Mouse (Mus musculus) left cerebral cortex, adult 8-10 months (tissue): ENCODE data around the gene Gpn3. TPM values are rescaled to one million over a fixed set of nuclear protein-coding genes. Genes with fewer than 3 reads are reported as not detected.
A peak's percentile ranks its signal among the peaks of the same experiment; 100 is the strongest.

Experiments used
- DNase-seq, 2 experiments: peaks; one replicate each; pipeline ENCODE4 v3.0.0; 2022; ENCODE audit warnings: low spot score in 2 of 2
- total RNA-seq, 4 experiments: library from RNA; stranded (reverse); gene quantifications; 2 replicates each; pipeline ENCODE4 v1.2.4; 2022

The Gpn3 gene
- 10 to 100 TPM; 21.8 to 24.8 (median 22.7) TPM for total RNA-seq

GRCm38 (mm10) chr5:122371591-122372191 lies at the start of gene Gpn3:
Gene Gpn3, plus strand, starts transcription at chr5:122371876.
- DNase-seq, result no peak

GRCm38 (mm10) chr5:122323523-122323922 lies 48.2 kb upstream of the Gpn3 start:
- DNase-seq, result no peak

- peak; percentile 58 to 93 for DNase-seq
Observed at GRCm38 (mm10) chr5:122324608-122325431, 46.9 kb upstream of the Gpn3 start.

GRCm38 (mm10) chr5:122325477-122325876 lies 46.2 kb upstream of the Gpn3 start:
- DNase-seq, result no peak

DNA sequence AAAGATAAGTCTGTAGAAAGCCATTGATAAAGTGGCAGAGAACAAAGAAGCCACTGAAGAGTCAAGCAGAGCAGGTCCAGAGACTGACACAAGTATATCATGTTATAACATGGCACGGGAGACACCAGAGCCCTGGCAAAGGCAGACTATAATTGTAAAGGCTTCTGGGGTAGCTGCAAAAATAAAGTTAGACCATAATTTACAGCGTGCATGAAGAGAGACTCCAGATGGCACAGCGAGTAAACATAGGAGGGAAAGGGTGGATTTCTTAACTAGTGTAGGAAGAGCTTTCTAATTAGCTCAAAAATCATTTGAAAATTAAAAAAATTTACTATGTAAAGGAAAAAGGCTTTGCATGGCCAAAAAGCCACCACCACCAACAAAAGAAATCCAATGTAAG lies 44.4 kb upstream of the Gpn3 start:
- DNase-seq, result no peak

GRCm38 (mm10) chr5:122330269-122330668 lies 41.4 kb upstream of the Gpn3 start:
- DNase-seq, result no peak

- no peak for DNase-seq
Observed at GRCm38 (mm10) chr5:122334682-122335081, 37.0 kb upstream of the Gpn3 start.

DNA sequence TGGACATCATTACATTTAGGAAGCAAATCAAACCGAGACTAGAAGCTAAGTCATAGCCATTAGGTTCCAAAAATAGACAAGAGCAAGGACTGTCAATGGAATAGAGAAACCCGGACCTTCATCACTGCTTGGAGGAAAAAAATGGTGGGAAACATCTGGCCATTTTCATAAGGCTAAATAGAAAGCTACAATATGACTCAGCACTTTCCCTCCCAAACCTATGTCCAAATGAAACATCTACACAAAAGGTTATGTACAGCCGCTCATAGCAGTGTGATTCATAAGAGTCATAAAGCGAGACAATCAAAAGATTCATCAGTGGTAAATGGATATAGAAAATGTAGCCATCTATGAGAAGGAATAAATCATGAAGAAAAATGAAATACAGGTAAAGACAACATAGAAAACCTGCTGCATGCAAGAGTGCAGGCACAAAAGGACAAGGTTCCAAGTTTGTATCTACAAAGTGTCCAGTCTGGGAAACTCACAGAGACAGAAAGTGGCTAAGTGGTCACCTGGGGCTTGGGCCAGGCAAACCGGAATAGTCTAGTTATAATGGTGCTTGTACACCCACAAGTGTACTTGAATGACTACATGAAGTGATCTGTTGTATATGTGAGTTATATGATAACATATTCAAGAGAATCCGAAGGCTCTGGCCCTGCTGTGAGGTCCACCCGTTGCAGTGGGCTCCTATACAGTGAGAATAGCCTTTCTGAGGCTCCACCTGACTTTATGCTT lies 35.0 kb upstream of the Gpn3 start:
- no peak for DNase-seq

- DNase-seq, result no peak
Observed at GRCm38 (mm10) chr5:122342874-122343273, 28.8 kb upstream of the Gpn3 start.

- DNase-seq, result no peak
Observed at GRCm38 (mm10) chr5:122343768-122344167, 27.9 kb upstream of the Gpn3 start.

GRCm38 (mm10) chr5:122344260-122344659 lies 27.4 kb upstream of the Gpn3 start:
- DNase-seq, result peak in 1 of 2 experiments; percentile 32

DNA sequence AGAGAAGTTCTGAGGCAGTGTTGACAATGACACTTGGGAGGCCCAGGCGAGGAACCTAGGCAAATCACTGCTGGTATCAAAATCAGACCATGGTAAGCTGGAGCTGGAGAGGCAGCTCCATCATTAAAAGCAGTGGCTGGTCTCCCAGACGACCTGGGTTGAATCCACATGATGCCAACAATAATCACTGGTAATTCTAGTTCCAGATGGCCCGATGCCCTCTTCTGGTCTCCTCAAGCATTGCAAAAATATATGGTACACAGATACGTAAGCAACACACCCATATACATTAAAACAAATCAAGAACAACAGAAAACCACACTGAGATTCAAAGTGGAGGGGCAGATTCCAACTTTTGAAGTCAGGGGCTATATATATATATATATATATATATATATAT lies 25.9 kb upstream of the Gpn3 start:
- no peak for DNase-seq

DNA sequence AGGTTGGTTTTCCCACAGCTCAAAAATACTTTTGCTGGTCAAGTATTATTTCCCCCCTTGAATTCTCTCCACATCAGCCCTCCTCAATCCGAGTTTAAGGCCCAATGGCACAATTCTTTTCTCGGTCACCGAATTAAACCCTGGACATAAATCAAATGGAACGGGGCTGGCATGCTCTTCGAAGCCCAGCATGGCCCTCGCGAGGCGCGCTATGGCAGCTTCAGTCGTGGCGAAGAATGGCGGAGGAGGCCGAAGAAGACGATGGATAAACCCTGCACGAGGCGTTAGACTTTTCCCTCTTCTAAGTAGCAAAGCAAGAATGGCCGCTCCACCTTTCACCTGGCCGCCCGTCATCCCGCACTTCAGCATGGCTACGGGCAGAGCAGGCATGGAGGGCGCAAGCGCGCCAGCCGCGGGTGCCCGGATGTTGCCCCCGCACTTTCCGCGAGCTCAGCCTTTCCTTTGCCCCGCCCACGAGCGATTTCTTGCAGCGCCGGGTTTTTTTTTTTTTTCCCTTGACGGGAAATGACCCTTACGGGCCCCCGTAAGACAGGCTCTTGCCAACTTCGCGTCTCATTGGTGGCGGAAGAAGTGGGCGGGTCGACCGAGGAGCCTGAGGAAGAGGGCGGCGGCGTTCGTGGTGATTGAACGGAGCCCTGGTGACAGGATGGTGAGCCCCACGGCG lies 17.7 kb upstream of the Gpn3 start, which contains the start of the genes Rad9b and Vps29:
TSS of gene Rad9b (minus strand) at position 427 of the 685 bp plus-strand sequence.
TSS of gene Vps29 (plus strand) at position 563 of the 685 bp plus-strand sequence.
- peak; percentile 97 for DNase-seq

GRCm38 (mm10) chr5:122354492-122355067 lies 17.1 kb upstream of the Gpn3 start:
- DNase-seq, result no peak

- peak; percentile 98 to 99 for DNase-seq
Observed at GRCm38 (mm10) chr5:122372192-122372769, 605 bp downstream of the Gpn3 start, which contains the start of gene Fam216a. Gene Fam216a, minus strand, starts transcription at chr5:122372364.

DNA sequence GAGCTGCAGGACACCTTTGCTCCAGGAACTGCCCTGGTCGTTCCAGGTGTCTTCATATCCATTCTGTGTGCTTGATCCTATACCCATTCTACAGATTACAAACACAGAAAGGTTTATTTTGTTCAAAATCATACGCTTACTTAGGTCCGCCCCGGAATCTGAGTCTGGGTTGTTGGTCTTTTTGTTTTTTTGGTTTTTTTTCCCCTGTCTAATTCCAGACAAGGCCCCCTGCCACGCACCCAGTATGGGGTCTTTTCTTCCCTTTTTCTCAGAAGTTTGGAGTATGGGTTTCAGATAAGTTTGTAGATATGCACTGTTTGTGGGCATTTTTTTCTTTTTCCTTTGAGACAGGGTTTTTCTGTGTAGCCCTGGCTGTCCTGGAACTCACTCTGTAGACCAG lies 1.2 kb downstream of the Gpn3 start:
- DNase-seq, result no peak

- no peak for DNase-seq
Observed at GRCm38 (mm10) chr5:122377101-122377833, 5.6 kb downstream of the Gpn3 start.

- DNase-seq, result no peak
Observed at GRCm38 (mm10) chr5:122378171-122378570, 6.5 kb downstream of the Gpn3 start.

- peak; percentile 54 to 75 for DNase-seq
Observed at GRCm38 (mm10) chr5:122379374-122380155, 7.9 kb downstream of the Gpn3 start.
